Mouse (Mus musculus): ENCODE results near the gene Wdr66.

GRCm38 (mm10) chr5:123223051-123223410, 28.9 kb upstream of the Wdr66 start:
- TF ChIP-seq NANOG (IDR thresholded peaks at IDR 0.05; ENCODE audit: borderline replicate concordance, low read length) (no peak), CTCF (conservative IDR thresholded peaks at IDR 0.05; ENCODE audit: low read length) (no peak)
